Mouse (Mus musculus) small intestine, adult 2 months (tissue): ENCODE measurements at regions not wholly inside any gene's neighbourhood (a gene's known extent, or its start where the extent isn't known, plus 50 kb on each side); places are given as distances from the start of the nearest gene placed in this dataset.

ENCODE experiments used
- CTCF ChIP-seq: fragments of 200-500 bp; IDR thresholded peaks from 2 replicates; pipeline ENCODE4 v1.5.1; 2012; ENCODE audit warnings: low read depth, mild to moderate bottlenecking, control low read depth, inconsistent platforms, low read length, moderate library complexity, mixed read lengths; ENCODE audit not compliant: insufficient replicate concordance, insufficient read length; ENCODE audit errors: extremely low read depth
- POLR2A ChIP-seq: fragments of 200-500 bp; IDR thresholded peaks from 2 replicates; pipeline ENCODE4 v1.6.1; 2012; ENCODE audit warnings: low read depth, mild to moderate bottlenecking, control low read depth, inconsistent platforms, low read length, moderate library complexity

GRCm38 (mm10) chr3:53338571-53338970 is 124.6 kb downstream of the Nhlrc3 start:
- no peak for TF ChIP-seq CTCF
- no peak for TF ChIP-seq POLR2A
